Mouse (Mus musculus) hindlimb bud, embryonic 11.5 days (tissue): ENCODE data around the gene Myo18b.

Source experiments
- DNase-seq: peaks from one replicate; pipeline ENCODE4 v3.0.0-alpha.2; 2012; ENCODE audit warnings: low read depth, low spot score; ENCODE audit errors: extremely low spot score

The Myo18b gene

GRCm38 (mm10) chr5:112877391-112878115 lies 18.6 kb downstream of the Myo18b start:
- no peak for DNase-seq

DNA sequence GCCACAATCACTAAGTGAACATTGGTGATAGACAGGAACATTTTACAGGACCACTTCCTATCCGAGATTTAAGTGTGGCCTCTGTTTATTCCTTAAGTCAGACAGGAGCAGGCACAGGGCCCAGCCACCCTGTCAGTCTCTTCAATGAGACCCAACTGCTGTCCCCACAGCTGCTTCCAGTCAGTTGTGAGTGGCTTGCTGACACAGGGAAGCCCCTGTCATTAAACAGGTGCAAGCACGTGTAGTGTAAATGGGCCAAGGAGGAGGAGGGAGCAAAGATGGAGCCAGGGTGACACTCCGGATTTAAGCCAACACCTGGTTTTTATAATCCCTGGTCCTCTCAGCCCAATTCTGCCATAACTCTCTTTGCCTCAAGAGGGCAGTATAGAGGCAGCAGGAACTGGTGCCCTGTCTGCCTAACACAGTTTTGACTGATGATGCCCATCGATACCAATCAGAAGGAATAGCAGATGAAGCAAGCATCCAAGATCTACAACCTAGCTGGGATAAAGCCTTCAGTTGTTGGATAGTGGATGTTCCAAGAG lies 19.2 kb downstream of the Myo18b start:
- no peak for DNase-seq

DNA sequence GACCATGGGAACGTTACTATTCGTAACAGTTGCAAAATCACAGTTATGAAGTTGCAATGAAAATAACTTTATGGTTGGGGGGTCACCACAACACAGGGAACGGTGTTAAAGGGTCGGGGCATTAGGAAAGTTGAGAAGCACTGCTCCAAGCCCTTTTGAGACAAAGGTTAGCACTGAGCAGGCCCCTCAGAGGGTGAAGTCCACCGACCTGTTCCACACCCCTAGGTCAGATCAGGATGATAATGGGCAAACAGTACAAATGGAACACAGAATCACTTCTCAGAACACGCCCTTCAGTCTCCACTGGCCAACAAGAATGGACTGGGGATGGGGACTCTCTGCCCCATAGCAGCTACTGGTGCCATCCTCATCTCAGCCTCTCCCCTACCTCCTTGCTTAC lies 23.2 kb downstream of the Myo18b start:
- DNase-seq: no peak

DNA sequence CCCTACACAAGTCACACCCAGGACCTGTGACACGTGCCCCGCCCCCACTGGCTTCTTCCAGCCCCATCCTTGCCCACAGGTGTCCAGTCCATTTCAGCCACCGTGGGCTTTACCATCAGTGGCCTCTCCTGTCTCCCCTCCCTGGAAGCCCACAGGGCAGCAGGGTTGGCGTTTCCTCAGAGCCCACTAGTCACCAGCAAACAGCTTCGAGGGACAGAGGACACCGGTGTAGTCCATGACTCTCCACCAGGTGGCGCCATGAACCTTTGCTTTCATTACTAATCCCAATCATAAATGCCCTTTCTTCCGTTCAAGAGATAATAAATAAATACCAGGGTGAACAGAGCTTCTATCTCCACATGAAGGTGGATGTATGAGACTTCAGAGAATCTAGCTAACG lies 25.4 kb downstream of the Myo18b start:
- no peak for DNase-seq

DNA sequence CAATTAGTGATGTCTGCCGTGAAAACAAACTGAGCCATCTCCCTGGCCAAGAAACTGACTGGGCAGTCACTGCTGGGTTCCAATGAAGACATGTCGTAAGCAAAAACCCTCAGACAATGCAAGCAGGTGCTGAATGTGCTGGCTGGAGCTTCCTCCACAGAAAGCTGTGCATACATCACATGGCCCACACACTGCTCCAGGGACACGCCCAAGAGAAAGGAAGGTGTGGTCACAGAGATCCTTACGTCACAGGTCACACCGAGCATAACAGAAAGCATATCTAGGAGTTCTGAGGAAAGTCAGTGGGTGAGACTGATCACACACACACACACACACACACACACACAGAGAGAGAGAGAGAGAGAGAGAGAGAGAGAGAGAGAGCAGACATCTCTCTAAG lies 27.5 kb downstream of the Myo18b start:
- DNase-seq: no peak

GRCm38 (mm10) chr5:112864719-112865367 lies 31.3 kb downstream of the Myo18b start:
- no peak for DNase-seq

- no peak for DNase-seq
These were observed 36.7 kb downstream of the Myo18b start for GRCm38 (mm10) chr5:112859379-112860035.

DNA sequence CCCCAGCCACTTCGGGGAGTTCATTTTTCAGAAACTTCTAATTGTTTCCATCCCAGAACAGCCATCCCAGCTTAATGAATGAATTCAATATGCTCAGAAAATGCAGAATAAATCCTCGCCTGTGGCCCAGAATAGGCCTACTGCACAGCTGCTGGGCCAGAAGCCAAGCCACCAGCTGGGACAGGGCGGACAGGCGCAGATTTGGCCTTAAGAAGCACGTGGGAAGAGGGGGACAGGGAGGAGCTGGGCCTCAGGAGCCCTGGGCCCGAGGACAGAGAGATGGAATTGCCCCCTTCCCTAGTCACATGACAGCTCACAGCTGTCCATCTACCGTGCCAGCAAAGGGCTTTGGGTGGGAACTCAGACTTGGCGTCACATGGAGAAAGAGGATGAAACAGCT lies 43.0 kb downstream of the Myo18b start:
- DNase-seq: no peak

GRCm38 (mm10) chr5:112851389-112851788 lies 44.8 kb downstream of the Myo18b start:
- DNase-seq: no peak

- DNase-seq: no peak
These were observed 47.4 kb downstream of the Myo18b start for GRCm38 (mm10) chr5:112848586-112849280.

DNA sequence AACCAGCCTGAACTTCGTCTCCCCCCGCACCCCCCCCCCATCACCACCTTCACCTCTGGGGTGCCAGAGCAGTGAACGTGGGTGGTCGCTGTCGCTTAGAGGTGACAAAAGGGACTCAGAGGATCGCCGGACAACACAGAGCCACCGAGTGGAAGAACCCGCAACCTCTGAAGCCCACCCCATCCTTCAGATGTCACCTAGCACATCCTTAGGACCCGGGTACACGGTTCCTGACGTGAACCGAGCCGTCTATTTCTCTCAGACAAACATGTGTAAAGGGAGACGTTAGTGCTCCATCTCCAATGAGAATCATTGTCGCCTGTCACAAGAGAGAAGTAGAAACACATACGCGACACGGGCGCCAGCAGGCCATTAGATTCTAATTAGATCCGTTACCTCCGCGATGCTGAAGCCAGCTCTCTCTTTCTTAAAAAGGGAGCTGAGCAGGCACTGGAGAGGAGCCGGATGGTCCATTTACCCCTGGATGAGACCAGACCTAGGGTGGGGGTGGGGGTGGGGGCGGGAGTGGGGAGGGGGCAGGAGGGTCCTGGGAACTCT lies 48.1 kb downstream of the Myo18b start:
- no peak for DNase-seq

GRCm38 (mm10) chr5:112846146-112846545 lies 50.0 kb downstream of the Myo18b start:
- no peak for DNase-seq

DNA sequence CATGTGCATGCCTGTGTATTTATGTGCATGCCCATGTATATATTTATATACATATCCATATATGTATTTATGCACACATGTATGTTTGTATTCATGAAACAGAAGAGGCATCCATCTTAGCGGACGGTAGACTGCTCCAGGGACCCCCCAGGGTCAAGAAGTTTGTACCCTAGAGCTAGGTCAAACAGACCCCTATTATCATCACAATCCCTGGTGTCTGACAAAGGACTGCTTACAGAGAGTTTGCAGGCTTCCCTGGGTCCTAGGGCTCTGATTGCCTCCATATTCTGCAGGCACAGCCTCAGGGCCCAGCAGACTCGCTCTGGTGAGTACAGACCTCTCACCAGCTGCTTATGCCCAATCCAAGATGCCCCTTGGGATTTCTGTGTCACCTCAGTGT lies 51.7 kb downstream of the Myo18b start:
- DNase-seq: no peak

DNA sequence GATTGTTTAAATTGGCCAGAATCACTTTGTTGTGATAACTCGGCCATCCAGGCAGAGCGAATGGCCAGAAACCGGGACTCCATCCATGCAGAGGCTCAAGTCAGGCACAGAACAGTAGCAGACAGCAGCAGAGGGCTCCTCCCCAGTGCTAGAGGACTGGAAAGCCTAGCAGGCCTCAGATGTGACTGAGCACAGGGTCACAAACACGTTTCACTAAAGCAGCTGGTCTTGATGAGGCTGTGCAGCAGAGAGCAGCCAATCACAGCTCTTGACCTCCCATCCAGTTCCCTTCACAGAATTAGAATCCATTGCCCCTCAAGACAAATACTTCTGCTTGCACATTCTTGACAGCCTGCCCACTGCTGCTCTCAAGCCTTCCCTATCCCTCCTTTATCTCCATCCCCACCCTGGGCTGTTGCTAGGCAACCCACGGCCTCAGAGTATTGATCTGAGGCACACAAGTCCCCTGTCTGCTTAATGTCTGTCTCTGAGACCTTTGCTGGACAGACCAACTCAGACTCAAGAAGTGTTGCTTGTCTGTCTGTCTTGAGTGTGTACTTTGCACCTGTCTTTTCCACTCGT lies 52.4 kb downstream of the Myo18b start:
- DNase-seq: no peak

GRCm38 (mm10) chr5:112842696-112843095 lies 53.5 kb downstream of the Myo18b start:
- no peak for DNase-seq

- DNase-seq: no peak
These were observed 54.3 kb downstream of the Myo18b start for GRCm38 (mm10) chr5:112841850-112842249.

DNA sequence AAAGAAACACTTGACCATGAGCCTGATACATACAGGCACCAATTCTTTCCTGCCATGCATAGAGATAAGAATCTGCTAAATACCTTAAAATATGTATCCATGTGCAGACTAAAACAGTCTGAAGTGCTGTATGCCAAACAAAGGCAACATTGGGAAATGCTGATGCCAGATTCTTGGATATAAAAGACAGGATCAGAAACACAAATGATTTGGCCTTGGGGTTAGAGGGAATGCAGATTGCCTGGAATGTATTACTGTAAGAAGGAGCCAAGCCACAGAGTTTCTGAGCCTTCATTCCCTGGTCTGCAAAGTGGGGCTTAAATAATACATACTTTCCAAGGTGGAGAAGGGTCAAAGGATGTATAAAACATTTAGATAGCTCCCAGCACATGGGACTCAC lies 61.3 kb downstream of the Myo18b start:
- no peak for DNase-seq

DNA sequence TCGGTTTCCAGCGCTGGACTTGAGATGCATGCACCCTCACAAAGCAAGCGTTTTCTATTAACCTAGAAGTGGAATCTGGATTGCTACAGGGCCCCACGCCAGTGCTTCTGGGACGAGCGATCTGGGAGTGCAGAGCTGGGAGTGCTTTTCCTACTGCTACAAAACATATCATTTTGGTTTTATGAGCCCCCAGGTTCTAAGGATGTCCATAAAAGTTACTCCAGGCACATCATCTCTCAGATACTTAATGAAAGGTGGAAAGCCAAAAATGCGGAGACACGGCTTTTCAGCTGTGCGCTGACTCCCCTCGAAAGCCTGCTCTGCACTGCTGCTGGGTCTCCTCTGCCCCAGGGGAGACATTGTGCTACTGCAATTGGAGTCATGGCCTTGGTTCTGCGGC lies 62.3 kb downstream of the Myo18b start:
- no peak for DNase-seq

DNA sequence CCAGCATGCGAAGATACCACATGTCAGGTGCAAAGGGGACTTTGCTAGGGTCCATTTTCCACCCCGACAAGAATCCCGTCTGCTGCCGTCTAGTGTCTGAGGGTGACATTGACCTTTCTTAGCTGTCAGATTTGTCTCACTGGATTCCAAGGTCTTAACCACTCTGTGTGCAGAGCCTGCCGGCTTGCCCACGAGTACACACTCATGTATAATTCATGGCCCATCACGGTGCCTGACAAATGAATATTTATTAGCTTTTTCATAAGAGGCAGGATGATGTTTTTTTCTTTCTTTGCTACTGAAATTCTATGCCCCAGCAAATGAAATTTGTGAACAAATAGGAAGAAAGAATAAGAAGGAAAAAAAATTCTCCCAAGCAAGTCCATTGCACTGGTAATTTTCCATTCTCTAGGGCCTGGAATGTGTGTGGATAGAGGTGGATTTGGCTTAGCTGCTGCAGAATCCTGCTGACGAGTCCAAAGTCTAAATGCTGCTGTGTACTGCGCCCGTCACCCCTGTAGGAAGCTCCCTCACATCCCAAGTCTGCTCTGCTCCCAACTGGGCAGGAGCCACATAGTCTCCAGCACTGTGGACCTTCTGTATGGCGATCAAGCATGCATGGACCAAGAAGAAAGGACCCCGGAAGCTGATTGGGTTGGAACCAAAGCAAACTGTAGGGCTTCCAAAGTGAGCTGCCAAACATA lies 70.9 kb downstream of the Myo18b start:
- no peak for DNase-seq

- peak; percentile 46 for DNase-seq
These were observed 71.8 kb downstream of the Myo18b start for GRCm38 (mm10) chr5:112824376-112824775.
